Mouse (Mus musculus): ENCODE results near the gene Hdc.

Gene Hdc

DNA sequence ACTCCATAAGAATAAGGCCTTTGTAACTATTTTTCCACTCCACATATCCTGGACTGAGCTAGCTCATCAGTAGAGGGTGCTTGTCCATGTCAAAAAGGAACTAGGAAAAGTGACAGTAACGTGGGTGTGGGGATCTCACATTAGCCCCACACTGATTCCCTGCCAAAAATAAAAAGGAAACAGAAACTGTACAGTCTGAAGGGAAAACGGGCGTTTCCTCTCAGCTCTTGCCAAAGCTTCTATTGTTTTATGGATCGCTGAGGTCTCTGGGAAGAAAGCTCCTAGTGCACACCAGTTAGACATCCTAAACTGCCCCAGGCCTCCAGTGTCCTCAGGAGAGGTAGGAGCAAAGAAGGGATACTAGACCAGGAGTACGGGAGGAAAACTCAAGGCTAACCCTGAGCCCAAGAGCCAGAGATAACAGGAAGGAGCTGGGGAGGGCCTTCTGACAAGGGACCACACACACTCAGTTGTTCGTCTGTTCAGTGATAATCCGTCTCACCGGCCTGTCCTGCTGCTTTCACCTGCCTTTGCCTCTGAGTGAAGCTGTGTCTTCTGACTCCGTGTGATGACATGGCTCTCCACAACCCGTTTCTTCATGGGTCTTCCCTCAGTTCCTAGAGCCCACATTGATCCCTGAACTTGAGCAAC is 11.4 kb downstream of the Hdc start:
- POLR2A ChIA-PET: interaction anchor here in 2 of 4 experiments (0.6 to 0.8 kb wide), 2 partner anchors 12 to 1181 kb away, joined by 3 to 4 read pairs; no protein-coding TSS in a partner anchor
- CTCF ChIA-PET: interaction anchor here in 2 of 4 experiments (0.7 to 1.8 kb wide), 3 partner anchors 12 to 14 kb away, joined by 3 to 6 read pairs (median 3); no protein-coding TSS in a partner anchor

DNA sequence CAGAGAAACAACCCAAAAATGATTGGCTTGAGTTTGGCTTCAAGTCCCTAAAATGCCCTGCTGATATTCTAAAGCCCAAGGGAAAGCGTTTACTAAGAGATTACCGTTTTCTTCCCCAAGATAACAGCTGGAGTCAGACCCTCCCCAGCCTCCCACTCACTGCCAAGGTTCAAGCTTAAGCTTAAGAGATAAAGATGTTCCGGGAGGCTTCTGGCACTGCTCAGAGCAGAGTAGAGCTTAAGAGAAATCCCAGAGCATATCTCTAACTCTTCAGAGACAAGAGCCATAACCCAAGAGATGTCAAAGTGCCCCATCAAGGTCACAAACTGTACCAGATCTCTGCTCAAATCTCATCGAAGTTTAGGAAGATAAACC is 12.4 kb downstream of the Hdc start:
- ChIA-PET POLR2A (no interaction called here), CTCF (interaction anchor here in 1 of 4 experiments (1.8 kb wide), 1 partner anchor 13 kb away, joined by 6 read pairs; no protein-coding TSS in a partner anchor)

DNA sequence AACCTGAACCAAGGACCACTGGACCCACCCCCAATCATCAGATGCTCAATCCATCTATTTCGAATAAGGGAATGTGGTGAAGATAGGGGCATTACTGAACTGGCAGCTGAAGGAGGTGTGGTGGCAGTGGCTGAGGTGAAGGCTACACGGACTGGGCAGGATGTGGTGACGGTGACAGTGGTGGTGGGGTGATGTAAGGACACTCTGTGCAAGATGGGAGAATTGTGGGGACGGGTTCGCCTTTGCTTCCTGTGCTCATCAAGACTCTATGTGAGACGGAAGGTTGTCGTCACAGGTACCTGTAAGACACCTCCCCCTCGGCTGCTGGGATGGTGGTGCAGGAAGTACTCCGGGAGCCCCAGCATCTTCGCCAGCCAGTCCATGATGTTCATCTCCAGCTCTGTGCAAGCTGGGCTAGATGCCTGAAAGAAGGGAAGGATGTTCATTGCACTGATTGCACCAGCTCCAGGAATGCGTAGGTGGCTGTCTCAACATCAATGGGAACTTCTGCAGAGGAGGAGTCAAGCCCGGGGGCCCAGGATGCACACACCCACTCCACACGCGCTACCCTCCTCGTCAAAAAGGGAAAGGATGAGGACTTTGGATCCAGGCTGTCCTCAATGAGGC is 12.9 kb downstream of the Hdc start:
- POLR2A ChIA-PET: no interaction called here
- CTCF ChIA-PET: no interaction called here

DNA sequence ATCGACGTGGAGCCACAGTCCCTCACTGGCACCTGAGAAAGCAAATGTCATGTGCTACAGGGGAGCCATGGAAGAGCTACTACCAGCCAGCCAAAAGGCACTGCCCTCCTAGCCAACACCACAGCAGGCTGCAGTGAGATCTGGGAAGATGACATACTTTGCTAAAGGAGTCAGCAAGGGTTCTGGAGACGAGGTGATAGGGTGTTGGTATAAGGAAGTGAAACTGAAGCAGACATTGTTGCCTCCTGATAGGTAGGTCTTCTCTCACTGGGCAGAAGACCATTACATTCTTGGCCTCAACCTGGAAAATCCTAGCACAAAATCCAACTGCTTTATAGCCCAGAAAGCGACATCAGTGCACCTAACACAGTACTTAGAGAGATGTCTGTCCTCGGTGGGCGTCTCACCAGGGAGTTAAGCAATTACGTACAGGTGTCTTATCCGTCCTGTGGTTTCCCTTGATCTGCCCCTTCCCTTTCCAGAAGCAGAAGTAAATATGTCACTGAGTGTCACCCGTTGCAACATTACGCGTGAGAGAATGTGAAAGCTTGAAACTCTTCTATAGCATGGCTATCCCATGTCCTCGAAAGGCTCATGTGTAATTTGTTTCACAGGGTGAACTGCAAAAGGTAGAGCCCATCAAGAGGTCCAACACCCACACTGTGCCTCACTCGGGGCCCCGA is 17.0 kb downstream of the Hdc start:
- CTCF ChIA-PET: no interaction called here
- POLR2A ChIA-PET: no interaction called here

DNA sequence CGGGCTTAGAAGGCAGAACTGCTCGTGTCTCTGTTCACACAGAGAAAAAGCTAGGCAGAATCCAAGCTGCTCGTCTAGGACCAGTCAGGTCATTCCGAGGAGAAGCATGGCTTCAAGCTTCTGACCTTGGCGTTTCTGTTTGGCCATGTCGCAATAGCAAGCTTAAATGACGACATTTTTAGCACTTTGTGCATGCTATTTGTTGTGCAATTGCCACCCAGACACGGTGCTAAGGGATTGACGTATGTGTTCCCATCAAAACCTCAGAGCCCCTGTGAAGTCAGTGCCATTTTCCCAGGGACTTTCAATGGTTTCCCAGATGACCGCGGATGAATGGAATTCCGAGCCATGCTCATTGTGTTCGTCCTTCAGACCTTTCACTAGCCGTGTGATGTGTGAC is 18.6 kb downstream of the Hdc start:
- POLR2A ChIA-PET: interaction anchor here in 1 of 4 experiments (1.1 kb wide), 1 partner anchor 48 kb away, joined by 3 read pairs; the partner anchor contains the start of gene Slc27a2

DNA sequence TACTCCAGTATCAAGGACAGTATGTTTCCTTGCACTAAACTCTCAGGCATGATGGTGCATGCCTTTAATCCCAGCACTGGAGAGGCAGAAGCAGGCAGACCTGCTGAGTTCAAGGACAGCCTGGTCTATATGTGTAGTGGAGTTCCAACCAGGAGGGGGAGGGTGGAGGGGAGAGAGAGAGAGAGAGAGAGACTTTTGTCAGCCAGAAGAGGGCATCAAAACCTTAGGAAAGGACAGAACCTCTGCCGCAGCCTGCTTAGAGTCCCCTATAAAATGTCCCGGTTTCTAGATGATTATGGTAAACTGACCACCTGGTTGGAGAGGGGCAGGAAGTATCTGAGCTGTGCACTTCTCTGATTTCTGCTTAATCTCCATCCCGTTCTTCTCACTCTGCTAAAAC is 20.1 kb downstream of the Hdc start:
- CTCF ChIA-PET: interaction anchor here in 3 of 4 experiments (0.6 to 2.2 kb wide), 15 partner anchors 12 to 398 kb away, joined by 3 to 8 read pairs (median 4); partner anchors contain the start of gene Hdc (in 1 of the 3)

More for the DNA sequence above, 18.6 kb downstream of the Hdc start:
- CTCF ChIA-PET: interaction anchor here in 1 of 4 experiments (0.6 to 1.4 kb wide), 2 partner anchors 42 to 56 kb away, joined by 3 read pairs; no protein-coding TSS in a partner anchor

DNA sequence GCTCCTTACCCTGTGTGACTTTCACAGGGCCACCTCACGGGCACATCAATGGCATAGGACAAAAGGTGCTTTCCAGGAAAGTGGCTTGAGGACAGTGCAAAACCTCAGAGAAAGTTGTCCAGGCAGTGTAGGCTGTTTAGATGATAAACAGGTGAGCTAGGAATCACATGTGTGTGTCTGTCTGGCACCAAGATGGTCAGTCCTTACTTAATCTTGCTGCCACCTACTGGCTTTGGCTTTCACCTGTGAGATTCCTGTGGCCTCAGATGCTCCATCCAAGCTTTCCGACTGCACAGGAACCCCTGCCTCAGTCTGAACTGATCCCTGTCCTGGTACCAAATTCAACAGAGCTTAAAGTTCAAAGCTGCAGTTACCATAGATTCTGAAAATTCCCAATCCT is 20.7 kb downstream of the Hdc start:
- POLR2A ChIA-PET: interaction anchor here in 2 of 4 experiments (0.7 to 2.2 kb wide), 5 partner anchors 21 to 93 kb away, joined by 3 to 8 read pairs (median 3); partner anchors contain the start of gene Hdc (in 2 of the 2)
- CTCF ChIA-PET: interaction anchor here (0.6 to 2.2 kb wide), 13 partner anchors 12 to 411 kb away, joined by 3 to 8 read pairs (median 3); partner anchors contain the start of gene Hdc (in 1 of the 4)

More for the DNA sequence above, 20.1 kb downstream of the Hdc start:
- POLR2A ChIA-PET: interaction anchor here in 2 of 4 experiments (0.7 to 2.2 kb wide), 6 partner anchors 20 to 1308 kb away, joined by 3 to 8 read pairs (median 3); partner anchors contain the start of genes Hdc (in 2 of the 2) and Blvra (in 1 of the 2)

DNA sequence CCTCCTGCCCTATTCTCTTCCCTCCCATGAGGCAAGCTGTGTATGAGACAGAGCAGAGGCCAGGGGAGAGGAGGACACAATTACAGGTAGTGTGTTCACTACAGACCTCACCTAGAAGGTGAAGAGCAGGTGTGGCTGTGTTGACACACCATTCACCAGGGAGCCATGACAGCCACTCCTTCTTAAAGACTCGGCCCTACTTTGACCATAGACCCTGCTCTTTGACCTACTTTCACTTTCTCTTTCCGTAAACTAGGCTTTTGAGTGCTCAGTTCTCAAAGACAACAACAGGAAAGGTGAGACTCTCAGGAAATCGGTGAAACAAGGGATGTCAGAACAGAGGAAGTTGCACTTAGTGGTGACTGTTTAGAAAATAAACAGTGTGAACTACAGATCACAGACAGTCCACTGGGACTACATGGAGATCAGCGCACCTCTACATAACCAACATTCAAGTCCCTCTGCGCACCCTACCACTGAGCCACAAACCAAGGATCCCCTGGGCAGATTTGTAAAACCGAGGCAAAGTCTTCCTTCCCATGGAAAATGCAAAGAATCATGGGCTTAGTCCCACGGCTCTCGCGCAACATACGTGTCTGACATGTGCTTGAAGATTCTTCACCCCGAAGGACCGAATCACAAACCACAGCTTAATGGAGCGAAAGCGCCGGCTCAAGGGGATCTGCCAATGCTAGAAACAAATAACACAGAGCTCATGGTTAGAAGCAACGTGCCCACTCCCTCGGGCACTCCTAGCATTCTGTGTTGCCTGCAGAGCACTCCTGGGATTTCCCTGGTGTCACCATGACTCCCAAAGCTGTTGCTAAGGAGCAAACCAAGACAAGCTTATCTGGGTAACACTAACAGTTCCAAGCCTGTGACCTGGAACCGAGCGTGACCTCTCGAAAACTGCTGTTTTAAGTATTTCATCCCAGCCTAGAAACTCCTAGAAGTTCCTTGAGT is 21.5 kb downstream of the Hdc start:
- CTCF ChIA-PET: interaction anchor here (0.6 to 2.2 kb wide), 11 partner anchors 11 to 412 kb away, joined by 3 to 8 read pairs (median 3); partner anchors contain the start of gene Hdc (in 1 of the 4)
- POLR2A ChIA-PET: interaction anchor here in 2 of 4 experiments (0.8 to 2.2 kb wide), 5 partner anchors 22 to 186 kb away, joined by 3 to 8 read pairs (median 3); partner anchors contain the start of genes Hdc (in 2 of the 2) and Usp50 (in 1 of the 2)

DNA sequence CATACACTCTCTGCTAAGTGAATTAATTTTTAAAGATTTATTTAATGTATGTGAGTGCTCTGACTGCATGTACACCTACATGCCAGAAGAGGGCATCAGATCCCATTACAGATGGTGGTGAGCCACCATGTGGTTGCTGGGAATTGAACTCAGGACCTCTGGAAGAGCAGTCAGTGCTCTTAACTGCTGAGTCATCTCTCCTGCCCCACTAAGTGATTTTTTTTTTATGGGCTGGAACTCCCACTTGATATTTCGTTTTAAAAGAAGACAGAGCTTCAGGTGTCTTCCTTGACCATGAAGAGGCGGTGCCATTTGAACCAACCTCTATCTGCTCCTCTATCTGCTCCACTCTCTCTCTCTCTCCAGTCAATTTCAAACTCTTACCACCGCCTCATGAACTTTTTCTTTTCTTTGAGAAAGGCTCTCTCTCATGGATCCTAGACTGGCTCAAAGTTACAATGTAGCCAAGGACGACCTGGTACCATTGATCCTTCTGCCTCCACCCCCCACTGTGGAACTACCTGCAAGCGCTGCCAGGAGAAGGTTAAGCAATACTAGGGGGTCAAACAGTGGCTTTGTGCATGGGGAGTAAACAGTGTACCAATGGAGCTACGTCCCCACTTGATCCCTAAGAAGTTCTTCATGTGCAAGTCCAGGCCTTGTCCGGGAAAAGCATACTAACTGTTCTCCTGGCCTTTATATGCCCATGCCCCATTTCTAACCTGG is 22.6 kb downstream of the Hdc start:
- ChIA-PET CTCF (interaction anchor here in 3 of 4 experiments (0.5 to 1.2 kb wide), 5 partner anchors 11 to 1821 kb away, joined by 3 to 5 read pairs (median 3); no protein-coding TSS in a partner anchor), POLR2A (interaction anchor here in 1 of 4 experiments (0.9 to 1.0 kb wide), 2 partner anchors 11 to 187 kb away, joined by 3 to 4 read pairs; partner anchors contain the start of gene Usp50)

DNA sequence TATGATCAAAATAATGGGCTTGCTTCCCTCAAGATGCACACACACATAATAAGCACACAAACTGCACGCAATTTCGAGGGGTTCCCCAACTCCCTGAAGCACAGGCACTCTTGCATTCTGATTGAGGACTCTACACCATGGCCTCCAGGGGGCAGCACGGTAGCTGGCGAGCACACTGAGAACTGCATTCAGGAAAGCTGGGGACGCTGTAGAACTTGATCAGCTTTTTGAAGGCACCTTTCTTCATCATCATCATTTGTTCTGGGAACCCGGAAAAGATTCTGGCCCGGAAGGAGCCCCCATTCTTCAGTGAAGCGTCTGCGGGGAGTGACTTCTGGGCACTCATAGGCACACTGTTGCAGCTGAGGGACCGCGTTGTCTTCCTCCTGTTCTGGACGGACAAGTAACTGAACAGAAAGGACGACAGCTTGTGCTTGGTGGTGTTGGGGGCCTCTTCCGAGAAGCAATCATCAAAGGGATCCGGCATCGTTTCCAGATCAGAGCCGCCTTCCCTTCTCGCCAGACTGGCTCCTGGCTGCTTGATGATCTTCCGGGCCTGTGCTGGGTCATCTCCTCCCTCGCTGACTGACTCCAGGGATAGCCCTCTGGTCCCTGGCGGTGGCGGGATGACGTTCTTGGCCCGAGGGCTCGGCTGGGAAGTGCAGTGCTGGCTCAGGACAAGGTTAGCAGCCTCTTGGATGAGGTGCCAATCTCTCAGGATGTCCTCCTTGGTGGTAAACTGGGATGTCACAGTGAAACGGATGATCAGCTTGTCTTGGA is 25.1 kb downstream of the Hdc start:
- ChIA-PET CTCF (interaction anchor here (0.6 to 2.6 kb wide), 63 partner anchors 7 to 1344 kb away, joined by 3 to 17 read pairs (median 4); partner anchors contain the start of genes Hdc (in 2 of the 4), Ap4e1 (in 1 of the 4), Blvra (in 1 of the 4) and Trpm7 (in 1 of the 4)), POLR2A (interaction anchor here in 3 of 4 experiments (0.6 to 1.7 kb wide), 11 partner anchors 10 to 413 kb away, joined by 3 to 7 read pairs (median 4); partner anchors contain the start of genes Slc27a2 (in 1 of the 3), Trpm7 (in 1 of the 3) and Usp8 (in 1 of the 3))

DNA sequence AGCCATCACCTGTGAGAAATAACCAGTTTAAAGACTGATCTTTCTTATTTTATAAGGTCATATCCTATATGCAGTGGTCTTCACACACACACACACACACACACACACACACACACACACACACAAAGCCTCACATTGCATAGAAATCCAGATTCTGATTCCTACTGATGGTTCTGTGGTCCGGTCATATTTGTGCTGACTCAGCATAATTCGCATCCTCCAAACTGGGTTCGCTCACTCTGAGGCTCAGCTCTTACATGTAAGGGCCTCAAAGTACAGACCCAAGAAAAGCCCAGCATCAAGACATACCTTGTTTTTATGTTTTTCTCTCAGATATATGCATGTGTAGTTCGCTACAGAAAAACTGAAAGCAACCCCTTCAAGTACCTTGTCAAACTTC is 27.8 kb downstream of the Hdc start:
- POLR2A ChIA-PET: no interaction called here
- CTCF ChIA-PET: interaction anchor here in 1 of 4 experiments (0.8 kb wide), 1 partner anchor 177 kb away, joined by 3 read pairs; no protein-coding TSS in a partner anchor

DNA sequence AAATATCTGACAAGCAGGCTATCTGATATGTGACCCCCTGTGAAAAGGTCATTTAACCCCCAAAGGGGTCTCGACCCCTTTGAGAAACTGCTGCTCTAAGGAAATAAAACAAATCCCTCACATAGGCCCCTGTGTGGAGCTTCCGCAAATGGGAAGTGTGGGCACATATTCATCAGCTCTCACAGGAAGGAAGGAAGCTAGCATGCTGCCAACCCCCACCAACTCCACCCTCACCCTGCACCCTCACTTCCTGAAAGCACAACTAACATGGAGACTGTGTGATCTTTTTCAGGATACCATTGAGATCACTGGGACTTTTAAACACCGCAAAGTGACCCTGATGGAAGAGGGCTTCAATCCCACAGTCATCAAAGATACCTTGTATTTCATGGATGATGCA is 31.6 kb downstream of the Hdc start:
- ChIA-PET CTCF (interaction anchor here in 1 of 4 experiments (1.7 to 1.9 kb wide), 2 partner anchors 11 to 12 kb away, joined by 4 to 8 read pairs; no protein-coding TSS in a partner anchor), POLR2A (interaction anchor here in 2 of 4 experiments (0.6 to 1.6 kb wide), 3 partner anchors 49 to 120 kb away, joined by 3 read pairs; partner anchors contain the start of gene Usp8 (in 2 of the 2))

DNA sequence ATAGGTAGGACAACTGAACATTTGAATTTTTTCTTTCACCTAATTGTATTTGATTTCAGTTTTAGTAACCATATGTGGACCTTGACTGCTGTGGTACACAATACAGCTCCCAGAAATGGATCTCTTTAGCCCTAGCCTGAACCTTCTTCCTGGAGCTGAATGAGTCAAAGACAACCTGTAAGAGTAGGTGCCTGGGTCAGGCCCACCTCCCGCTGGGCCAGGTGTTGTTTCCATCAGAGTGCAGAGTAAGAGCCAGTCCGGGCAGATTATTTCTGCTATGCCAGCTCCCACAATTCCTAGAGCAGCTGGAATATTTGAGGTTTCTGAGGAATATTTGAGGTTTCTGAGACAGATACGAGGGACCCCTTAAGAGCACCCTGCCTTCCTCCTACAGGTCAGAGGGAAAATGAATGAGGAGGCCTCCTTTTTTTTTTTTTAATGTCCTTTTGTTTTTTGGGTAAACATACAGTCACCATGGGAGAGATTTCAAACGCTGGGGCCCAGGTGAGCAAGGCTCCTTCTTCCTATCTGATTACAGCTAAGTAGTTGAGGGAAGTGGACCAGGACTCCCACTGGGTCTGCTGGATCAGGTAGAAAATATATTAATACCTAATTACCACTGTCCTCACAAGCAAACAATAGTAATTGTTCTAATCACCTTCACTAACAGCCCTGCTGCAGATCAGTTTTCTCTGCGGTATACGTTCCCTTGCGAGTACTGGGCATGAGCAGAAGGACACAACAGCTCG is 34.3 kb downstream of the Hdc start:
- POLR2A ChIA-PET: interaction anchor here in 1 of 4 experiments (0.7 to 2.0 kb wide), 2 partner anchors 9 to 18 kb away, joined by 4 to 5 read pairs; no protein-coding TSS in a partner anchor
- CTCF ChIA-PET: interaction anchor here in 3 of 4 experiments (0.6 to 2.0 kb wide), 4 partner anchors 9 to 204 kb away, joined by 3 to 5 read pairs (median 4); no protein-coding TSS in a partner anchor

DNA sequence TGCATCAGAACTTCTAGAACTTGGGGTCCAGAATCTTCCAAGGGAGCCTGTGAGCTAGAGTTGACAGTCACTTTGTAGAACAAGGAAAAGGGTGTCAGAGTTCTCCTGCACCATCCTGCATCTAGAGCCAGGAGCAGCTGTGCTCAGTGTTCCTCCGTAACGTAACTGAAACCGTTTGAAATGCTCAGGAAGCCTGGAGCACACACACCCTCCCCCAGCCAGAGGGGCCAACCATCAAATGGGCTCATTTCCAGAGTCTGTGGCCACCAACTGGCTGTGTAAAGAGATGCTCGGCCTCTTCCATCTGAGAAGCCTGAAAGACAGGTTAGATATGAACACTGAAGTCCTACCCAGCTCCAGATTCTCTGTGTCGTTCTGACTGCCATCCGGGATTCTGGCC is 35.1 kb downstream of the Hdc start:
- POLR2A ChIA-PET: interaction anchor here in 1 of 4 experiments (0.7 to 2.0 kb wide), 2 partner anchors 10 to 145 kb away, joined by 4 to 5 read pairs; no protein-coding TSS in a partner anchor
- CTCF ChIA-PET: interaction anchor here in 2 of 4 experiments (0.8 to 2.0 kb wide), 3 partner anchors 10 kb away, joined by 3 to 5 read pairs (median 4); no protein-coding TSS in a partner anchor

DNA sequence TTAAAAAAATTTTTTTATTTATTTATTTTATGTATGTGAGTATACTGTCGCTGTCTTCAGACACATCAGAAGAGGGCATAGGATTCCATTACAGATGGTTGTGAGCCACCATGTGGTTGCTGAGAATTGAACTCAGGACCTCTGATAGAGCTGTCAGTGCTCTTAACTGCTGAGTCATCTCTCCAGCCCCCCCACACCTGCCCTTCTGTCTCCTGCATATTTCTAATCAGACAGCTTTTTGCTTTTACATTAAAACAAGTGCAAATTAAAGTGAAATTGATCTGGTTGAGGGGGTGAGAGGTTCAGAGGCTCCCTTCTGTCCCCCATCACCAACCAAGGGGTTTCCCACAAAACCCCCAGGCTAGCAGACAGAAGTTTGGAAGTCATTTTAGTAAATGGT is 39.8 kb downstream of the Hdc start:
- ChIA-PET CTCF (interaction anchor here in 1 of 4 experiments (1.2 kb wide), 1 partner anchor 15 kb away, joined by 3 read pairs; no protein-coding TSS in a partner anchor), POLR2A (no interaction called here)

All from embryonic stem cell, embryonic (primary cell).